Mouse (Mus musculus) stomach, postnatal 0 days (tissue): Measurements from ENCODE around the gene BC005561. TPM values are rescaled to one million over a fixed set of nuclear protein-coding genes. Genes with fewer than 3 reads are reported as not detected.
"Not testable (repeated sequence)": the region's sequence is repeated elsewhere in the genome, so short reads cannot be mapped to it uniquely, and the experiment has no call there.

Experiments used
- ATAC-seq: fragments of 200-750 bp; cut with Nextera tagmentation; 2 replicates; pipeline ENCODE4 v1.8.0; 2017; ENCODE audit not compliant: low FRiP score, low TSS enrichment
- DNase-seq: peaks from one replicate; pipeline ENCODE4 v3.0.0-alpha.2; 2016; ENCODE audit warnings: low spot score
- H3K27ac ChIP-seq: fragments of 300-500 bp; sonication (generic); replicated peaks from 2 replicates; pipeline ENCODE4 v1.5.1; 2014; ENCODE audit warnings: mild to moderate bottlenecking, control low read depth
- H3K27me3 ChIP-seq: fragments of 300-500 bp; sonication (generic); 2 replicates; pipeline ENCODE4 v1.6.1; 2014; ENCODE audit warnings: low read length; ENCODE audit not compliant: control insufficient read depth, insufficient read depth
- H3K36me3 ChIP-seq: fragments of 300-500 bp; sonication (generic); 2 replicates; pipeline ENCODE4 v1.6.1; 2014; ENCODE audit warnings: low read length, mixed read lengths; ENCODE audit not compliant: control insufficient read depth, insufficient read depth
- H3K4me1 ChIP-seq: fragments of 300-500 bp; sonication (generic); replicated peaks from 2 replicates; pipeline ENCODE4 v1.6.1; 2014; ENCODE audit warnings: antibody characterized with exemption; ENCODE audit not compliant: control insufficient read depth, insufficient read depth
- H3K4me2 ChIP-seq: fragments of 300-500 bp; sonication (generic); replicated peaks from 2 replicates; pipeline ENCODE4 v1.6.1; 2014; ENCODE audit warnings: low read depth, mild to moderate bottlenecking, control low read depth, moderate library complexity
- H3K4me3 ChIP-seq: fragments of 300-500 bp; sonication (generic); 2 replicates; pipeline ENCODE4 v1.5.1; 2014; ENCODE audit warnings: low read depth, low read length, control low read depth
- H3K9ac ChIP-seq: fragments of 300-500 bp; sonication (generic); 2 replicates; pipeline ENCODE4 v1.6.1; 2014; ENCODE audit warnings: mild to moderate bottlenecking, low read length, control low read depth, mixed read lengths
- H3K9me3 ChIP-seq: fragments of 300-500 bp; sonication (generic); 2 replicates; pipeline ENCODE4 v1.6.1; 2016; ENCODE audit warnings: low read length; ENCODE audit not compliant: control insufficient read depth
- CTCF ChIP-seq: IDR thresholded peaks from 2 replicates; pipeline ENCODE4 v1.5.1; 2016; ENCODE audit warnings: antibody characterized with exemption, low read depth, mild to moderate bottlenecking, moderate library complexity
- EP300 ChIP-seq: optimal IDR thresholded peaks from 2 replicates; pipeline ENCODE3; 2016; ENCODE audit warnings: antibody characterized with exemption
- whole genome bisulfite sequencing: fragments of 180-500 bp; shearing (Covaris S2); extraction: QIAGEN DNeasy Blood & Tissue Kit; methylation state at CpG from one replicate; pipeline ENCODE4 v1.1.7; 2014; 5-methylcytosine and 5-hydroxymethylcytosine counted together
- polyA plus RNA-seq: library from polyadenylated mRNA; unstranded; fragments of >200 nt; fragmentation: Nextera tagmentation; extraction: Ambion mirVana; gene quantifications from 2 replicates; pipeline ENCODE4 v1.2.1, GENCODE M21; 2015

The BC005561 gene
- polyA plus RNA-seq, 1 experiment from 2014 or later = 4.9 TPM

DNA sequence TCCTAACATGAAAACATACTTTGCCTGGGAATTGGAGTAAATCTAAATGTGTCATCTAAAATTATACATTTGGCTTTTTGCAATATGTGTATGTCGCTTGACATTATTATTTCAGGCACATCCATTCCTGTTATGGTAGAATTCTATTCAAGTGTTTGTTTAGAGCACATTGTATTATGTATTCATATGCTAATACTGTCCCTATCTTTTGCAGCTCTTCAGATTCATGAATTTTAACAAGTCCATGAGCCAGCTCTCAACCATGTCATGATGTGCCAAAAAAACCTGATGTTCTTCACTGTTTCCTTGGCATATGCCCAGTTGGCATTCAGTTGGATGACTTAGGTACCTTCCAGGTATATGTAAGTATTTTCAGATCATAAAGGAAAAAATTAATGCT, 30.5 kb downstream of the BC005561 start:
- WGBS = 96% methylated on average over 1 of the region's 1 CpGs
- Histone ChIP-seq H3K36me3 (peaks cover 7% of the 10 kb centered on the region), H3K27ac (no peak overlapping the region), H3K4me2 (no peak overlapping the region), H3K9me3 (no peaks in the 10 kb centered on the region), H3K4me3 (no peak overlapping the region), H3K27me3 (no peaks in the 10 kb centered on the region), H3K9ac (no peak overlapping the region), H3K4me1 (no peaks in the 10 kb centered on the region)
- ATAC-seq = no peak
- no peak for TF ChIP-seq CTCF
- TF ChIP-seq EP300 = no peak
- no peak for DNase-seq

GRCm38 (mm10) chr5:104539331-104539730, 31.2 kb downstream of the BC005561 start:
- no peak for ATAC-seq
- no peak overlapping the region for H3K4me3 ChIP-seq
- no peak for DNase-seq
- H3K9ac ChIP-seq = no peak overlapping the region
- H3K27me3 ChIP-seq = no peaks in the 10 kb centered on the region
- H3K4me2 ChIP-seq = no peak overlapping the region
- no peaks in the 10 kb centered on the region for H3K9me3 ChIP-seq
- no peak for TF ChIP-seq EP300
- no peak for TF ChIP-seq CTCF
- H3K27ac ChIP-seq = no peak overlapping the region
- no peaks in the 10 kb centered on the region for H3K4me1 ChIP-seq
- WGBS = 91% methylated on average over 4 of the region's 4 CpGs
- peaks cover 7% of the 10 kb centered on the region for H3K36me3 ChIP-seq

DNA sequence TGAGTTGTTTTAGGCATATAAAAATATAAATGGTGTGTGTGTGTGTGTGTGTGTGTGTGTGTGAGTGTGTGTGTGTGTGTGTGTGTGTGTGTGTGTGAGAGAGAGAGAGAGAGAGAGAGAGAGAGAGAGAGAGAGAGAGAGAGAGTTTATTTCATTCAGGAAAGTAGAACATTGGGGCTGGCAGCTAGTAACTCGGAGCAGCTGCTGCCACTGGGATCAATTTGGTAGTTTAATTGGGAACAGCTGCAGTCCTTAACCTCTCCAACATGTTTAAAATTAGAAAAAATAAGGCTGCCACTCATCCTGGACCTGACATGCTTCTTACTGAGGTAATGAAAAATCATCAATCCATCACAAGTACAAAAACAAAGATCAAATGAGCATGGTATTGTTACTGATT, 59.9 kb downstream of the BC005561 start:
- WGBS = 63% methylated on average over 1 of the region's 1 CpGs
- ATAC-seq, H3K27me3 ChIP-seq, H3K9me3 ChIP-seq, H3K27ac ChIP-seq, H3K4me3 ChIP-seq, DNase-seq, H3K9ac ChIP-seq, H3K36me3 ChIP-seq, H3K4me2 ChIP-seq, H3K4me1 ChIP-seq: not testable (repeated sequence)

- H3K4me3 ChIP-seq = peak overlapping the region; percentile 54
- no peaks in the 10 kb centered on the region for H3K36me3 ChIP-seq
- H3K4me2 ChIP-seq = 0 out of 2 replicates have a peak overlapping the region, but pooled peaks have one; percentile 34
- ATAC-seq (no peak), DNase-seq (peak; percentile 30)
- 0 out of 2 replicates have a peak overlapping the region, but pooled peaks have one; percentile 18 for H3K9ac ChIP-seq
- H3K27me3 ChIP-seq = no peaks in the 10 kb centered on the region
- no peak overlapping the region for H3K27ac ChIP-seq
- no peaks in the 10 kb centered on the region for H3K9me3 ChIP-seq
- H3K4me1 ChIP-seq = no peaks in the 10 kb centered on the region
- WGBS = 39% methylated on average over 6 of the region's 6 CpGs
- TF ChIP-seq EP300 (no peak), CTCF (no peak)
Measured at GRCm38 (mm10) chr5:104570766-104571165, 62.6 kb downstream of the BC005561 start.

DNA sequence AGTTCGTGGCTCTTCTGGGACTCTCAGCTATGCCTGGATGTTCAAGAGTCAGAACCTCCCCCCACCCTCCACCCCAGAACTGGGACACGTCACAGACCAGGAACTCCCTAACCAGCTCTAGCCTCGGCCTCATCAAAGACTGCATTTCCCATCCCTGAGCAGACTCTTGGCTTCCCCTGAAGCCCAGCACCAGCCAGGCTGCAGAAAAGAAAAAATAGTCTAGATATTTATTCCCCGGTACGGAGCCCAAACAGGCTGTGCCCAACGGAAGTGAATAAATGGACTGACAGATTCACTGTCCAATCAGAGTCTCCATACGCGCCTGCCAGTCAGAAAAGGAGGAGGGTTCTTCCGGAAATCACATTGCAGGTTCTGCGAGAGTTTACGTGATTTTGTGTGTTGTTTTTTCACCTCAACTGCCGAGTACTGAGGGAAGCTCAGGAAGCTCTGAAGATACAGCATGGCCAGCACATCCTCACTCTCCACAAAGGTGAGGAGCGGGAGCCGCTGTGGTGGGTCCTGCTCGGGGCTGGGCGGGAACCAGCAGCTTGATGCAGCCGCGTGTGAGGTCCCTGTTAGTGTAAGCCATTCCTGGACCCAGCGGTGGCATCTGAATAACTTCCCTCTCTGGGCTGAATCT, 63.2 kb downstream of the BC005561 start:
- DNase-seq (peak; percentile 77), ATAC-seq (peak; percentile 100)
- peak overlapping the region; percentile 54 for H3K4me3 ChIP-seq
- 0% methylated on average over 18 of the region's 19 CpGs for WGBS
- H3K36me3 ChIP-seq, H3K4me1 ChIP-seq, H3K27me3 ChIP-seq, H3K9me3 ChIP-seq: not testable (repeated sequence)
- H3K4me2 ChIP-seq = peak overlapping the region; percentile 50
- H3K27ac ChIP-seq = peak overlapping the region; percentile 91
- peak overlapping the region; percentile 82 for H3K9ac ChIP-seq

Other genes with a start within 250 kb of the BC005561 start
- gene Ibsp, start 209.2 kb upstream of the BC005561 start, polyA plus RNA-seq = 0.13 and 0.21 TPM in 2 replicates
- gene Mepe, start 183.0 kb upstream of the BC005561 start, polyA plus RNA-seq = not detected in 2 replicates
- gene Spp1, start 73.2 kb upstream of the BC005561 start, polyA plus RNA-seq = 198 and 233 TPM in 2 replicates
- 5.5 and 6.4 TPM in 2 replicates for gene Pkd2, start 48.9 kb upstream of the BC005561 start, polyA plus RNA-seq